Mouse (Mus musculus) duodenum, adult 2 months (tissue): ENCODE data around the gene Gm45785. TPM values are rescaled to one million over a fixed set of nuclear protein-coding genes. Genes with fewer than 3 reads are reported as not detected.

Experiments used
- polyA plus RNA-seq: library from polyadenylated mRNA; depleted of rRNA; stranded (reverse); fragments of >200 nt; gene quantifications from 2 replicates; pipeline ENCODE4 v1.2.3, GENCODE M21; 2012; ENCODE audit warnings: low replicate concordance; rRNA removed

Gm45785 gene
- polyA plus RNA-seq, result not detected in 2 replicates

DNA sequence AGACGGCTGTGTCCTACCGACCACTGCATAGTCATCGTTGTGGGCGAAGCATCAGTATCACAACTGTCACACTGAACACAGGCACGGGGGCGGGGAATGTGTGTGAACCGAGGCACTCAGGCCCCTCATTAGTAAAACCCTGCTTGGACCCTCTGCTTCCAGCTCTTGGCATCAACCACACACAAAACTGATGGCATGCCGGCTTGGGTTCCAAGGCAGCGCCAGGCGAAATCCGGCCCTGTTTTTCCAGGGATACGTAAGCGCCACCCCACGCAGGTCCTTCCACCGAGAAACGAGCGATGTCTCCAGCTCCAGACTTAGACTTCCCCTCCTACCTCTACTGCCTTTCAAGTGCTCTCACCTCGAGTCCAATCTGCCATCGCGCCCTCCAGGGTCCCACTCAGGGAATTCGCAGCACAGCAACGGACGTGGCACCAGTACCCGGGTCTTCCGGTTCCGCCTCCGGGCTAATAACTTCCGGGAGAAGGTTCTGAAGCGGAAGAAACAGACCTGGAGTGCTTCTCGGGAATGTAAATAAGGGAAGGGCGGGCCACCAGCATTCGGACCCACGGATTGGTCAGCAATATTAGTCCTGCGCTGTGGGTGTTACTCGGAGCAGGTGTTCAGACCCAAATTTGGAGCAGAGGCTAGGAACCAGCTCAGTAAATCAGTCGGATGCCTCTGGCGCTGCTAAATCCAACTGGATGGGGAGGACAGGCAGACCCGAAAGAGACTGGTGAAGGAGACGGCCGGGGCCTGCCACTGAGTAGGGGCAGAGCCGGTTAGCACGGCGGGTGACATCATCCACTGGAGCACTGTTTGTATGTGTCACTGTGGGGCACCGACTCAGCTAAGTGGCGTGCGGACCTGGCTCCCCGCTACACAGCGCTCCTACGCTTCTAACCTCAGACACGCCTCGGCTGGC lies at the start of gene Gm45785:
Gene Gm45785, minus strand, starts transcription at position 472 of the 925 bp plus-strand sequence.

DNA sequence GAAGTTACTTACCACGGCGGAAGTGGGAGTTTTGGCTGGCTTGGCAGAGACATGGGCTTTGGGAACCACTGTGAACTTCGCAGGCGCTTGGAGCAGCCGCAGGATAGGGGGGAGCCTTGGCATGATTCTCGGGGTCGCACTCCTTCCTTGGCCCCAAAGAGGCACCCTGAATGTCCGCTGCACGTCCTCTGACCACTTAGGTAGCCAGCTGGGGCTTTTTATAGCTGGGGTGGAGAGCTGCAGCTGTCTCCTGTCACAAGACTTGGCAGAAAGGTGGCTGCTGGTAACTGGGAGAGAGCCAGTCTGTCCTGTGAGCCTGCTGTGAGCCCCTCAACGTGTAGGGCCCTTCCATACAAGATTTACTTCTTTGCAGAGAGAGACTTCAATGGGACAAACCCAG lies 44.1 kb upstream of the Gm45785 start, which contains the start of gene Cox8b:
Gene Cox8b, minus strand, starts transcription at position 227 of the 400 bp plus-strand sequence.

DNA sequence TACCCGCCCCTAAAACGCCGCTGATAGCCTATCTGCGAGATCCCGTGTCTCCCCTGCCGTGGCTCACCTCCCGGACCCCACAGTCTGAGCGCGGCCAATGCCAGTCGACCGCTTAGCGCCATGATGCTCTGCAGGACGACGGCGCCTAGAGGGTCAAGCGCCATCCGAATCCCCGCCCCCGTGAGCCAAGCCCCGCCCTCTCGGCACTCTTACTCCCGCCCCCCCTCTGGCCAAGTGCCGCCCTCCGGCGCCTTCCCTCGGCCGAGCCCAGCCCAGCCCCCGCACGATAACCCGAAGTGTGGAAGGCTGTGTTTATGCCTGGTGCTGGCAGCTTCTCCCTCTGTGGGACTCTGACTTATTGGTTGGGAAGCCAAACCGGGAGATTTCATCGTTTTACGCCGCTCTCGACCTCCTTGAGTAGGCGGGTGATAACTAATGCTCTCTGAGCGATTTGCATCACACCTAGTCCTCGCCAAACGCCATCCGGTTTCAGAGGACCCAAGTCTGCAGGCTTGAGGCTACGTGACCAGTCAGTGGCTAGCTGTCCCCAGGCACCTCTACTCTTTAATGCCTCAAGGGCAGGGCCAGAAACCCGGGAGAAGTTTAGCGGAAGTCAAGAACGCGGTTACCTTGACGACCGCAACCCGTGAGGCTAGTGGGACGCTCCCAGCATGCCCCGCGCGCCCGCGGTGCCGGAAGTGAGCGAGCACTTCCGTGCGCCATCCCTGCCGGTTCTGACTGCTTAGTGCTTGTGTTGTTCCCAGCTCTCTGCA lies 25.8 kb upstream of the Gm45785 start, which contains the start of the genes Psmd13 and Sirt3:
Gene Psmd13, plus strand, starts transcription at position 273 of the 773 bp plus-strand sequence.
Gene Sirt3, minus strand, starts transcription at position 614 of the 773 bp plus-strand sequence.

DNA sequence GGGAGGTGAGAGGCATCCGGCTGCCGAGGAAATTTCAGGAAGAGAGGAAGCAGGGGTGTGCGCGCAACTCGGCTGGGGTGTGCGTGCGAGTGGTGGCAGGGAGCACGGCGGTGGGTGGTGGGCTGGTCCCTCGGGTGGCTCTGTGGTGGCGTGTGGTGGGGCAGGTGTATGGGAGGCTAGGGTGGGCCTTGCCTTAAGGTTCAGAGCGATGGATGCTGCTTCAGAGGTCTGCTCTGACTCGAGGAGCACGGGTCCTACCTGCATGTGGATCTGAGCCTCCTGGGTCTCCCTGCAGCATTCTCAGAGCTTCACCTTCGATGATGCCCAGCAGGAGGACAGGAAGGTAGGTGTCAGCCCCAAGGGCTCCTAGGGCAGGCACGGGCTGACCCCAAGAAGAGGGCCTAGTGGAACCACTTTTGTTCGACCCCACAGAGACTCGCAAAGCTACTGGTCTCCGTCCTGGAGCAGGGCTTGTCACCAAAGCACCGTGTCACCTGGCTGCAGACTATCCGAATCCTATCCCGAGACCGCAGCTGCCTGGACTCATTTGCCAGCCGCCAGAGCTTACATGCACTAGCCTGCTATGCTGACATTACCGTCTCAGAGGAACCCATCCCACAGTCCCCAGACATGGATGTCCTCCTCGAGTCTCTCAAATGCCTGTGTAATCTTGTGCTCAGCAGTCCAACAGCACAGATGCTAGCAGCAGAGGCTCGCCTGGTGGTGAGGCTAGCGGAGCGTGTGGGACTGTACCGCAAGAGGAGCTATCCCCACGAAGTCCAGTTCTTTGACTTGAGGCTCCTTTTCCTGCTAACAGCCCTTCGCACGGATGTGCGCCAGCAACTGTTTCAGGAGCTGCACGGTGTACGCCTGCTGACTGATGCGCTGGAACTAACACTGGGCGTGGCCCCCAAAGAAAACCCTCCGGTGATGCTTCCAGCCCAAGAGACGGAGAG lies 1.7 kb upstream of the Gm45785 start, which contains the start of gene Bet1l:
Gene Bet1l, minus strand, starts transcription at position 28 of the 956 bp plus-strand sequence.

DNA sequence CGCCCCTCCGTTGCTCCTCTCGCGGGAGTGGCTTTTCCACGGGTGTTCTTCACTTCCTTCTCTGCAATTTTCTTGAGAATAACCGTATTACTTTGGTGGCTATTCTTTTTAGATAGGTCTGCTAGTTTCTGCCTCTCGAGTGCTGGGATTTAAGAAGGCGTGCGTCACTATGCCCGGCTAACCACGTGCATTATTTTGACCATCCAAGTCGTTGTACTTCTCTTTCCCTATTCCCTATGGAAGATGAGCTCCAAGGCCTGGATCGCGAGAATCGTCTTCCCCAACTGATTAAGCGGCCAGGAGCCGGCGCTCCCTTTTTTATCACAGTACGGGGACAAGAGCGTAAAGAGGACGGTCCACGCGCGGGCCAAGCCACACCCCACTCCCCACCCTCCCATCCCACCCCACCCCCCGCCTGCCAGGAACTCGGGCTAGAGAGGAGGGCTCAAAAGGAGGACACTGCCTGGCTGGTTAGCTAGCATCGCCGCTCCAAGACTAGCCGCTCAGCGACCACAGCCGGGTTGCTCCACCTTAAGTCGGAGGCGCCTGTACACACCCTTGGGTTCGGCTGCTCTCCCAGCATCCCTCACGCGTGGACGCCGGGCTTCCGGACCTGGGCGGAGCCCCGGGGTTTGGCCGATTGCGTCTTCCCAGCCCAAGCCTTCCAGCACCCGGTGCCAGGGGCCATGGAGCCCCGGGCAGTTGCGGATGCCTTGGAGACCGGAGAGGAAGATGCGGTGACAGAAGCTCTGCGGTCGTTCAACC lies 836 bp upstream of the Gm45785 start, which contains the start of gene Ric8a:
Gene Ric8a, plus strand, starts transcription at position 173 of the 765 bp plus-strand sequence.

DNA sequence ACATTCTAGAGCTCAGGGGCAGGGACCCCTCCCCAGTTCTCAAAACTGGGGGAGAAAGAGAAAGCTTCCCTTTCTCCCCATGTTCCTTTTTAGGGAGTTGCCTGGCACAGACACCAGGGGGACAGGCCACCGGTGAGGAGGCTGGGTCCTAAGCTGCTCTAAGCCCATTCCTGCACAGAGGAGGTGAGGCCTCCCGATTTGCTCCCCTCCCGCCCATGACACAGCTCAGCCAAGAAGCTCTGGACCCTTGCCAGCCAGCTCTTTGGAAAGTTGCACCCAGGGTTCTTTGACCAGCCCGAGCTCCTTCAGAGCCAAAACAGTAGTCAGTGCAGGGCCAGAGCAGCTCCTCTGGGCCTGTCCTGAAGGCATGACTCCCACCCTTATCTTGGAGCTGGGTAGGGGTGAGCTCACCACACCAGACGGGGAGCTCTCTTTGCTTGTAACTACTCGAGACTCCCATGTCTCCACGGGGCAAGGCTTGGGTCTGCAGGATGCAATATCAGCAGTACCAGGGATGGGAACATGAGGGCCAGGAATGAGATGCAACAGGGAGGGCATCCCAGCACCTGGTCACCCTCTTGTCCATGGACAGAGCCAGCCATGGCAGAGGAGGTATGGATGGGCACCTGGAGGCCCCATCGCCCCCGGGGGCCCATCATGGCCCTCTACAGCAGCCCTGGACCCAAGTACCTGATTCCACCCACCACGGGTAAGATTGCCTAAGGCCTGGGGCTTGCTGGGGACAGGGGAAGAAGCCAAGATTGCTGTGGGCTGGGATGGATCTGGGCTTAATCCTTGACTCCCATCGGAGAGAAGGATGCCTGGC lies 8.2 kb downstream of the Gm45785 start, which contains the start of gene Odf3:
Gene Odf3, plus strand, starts transcription at position 51 of the 826 bp plus-strand sequence.

DNA sequence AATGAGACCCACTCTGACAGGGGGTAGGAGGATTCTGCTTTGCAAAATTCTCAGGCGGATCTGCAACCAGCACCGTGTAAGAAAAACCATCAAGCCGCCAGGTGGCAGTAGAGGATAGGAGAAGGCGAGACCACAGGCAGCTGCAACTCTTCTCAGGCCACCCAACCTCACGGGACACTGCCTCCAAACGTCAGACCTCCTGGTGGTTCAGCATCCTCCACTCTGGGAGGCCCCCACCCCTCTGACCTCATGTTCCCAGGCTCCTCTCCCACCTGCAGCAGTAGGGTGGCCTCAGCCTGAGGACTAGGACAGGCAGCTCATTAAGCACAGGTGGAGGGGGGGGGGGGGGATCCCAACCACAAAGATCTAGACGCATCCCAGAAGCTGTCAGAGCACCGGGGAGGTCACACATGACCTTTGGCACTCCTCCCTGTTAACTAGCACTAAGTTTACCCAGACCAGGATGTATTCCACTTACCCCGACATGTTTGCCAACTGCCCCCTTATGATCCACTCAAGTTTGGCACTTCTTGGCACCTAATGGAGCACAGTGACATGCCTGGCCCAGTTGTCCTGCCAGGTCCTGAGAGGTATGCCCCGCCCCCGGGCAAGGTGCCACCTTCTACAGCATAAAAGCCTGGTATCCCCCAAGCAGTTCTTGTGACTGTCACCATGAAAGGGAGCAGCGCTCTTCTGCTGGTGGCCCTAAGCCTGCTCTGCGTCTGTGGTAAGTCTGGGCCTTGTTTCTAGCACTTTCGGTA lies 11.0 kb downstream of the Gm45785 start, which contains the start of gene Scgb1c1:
Gene Scgb1c1, plus strand, starts transcription at position 643 of the 761 bp plus-strand sequence.

DNA sequence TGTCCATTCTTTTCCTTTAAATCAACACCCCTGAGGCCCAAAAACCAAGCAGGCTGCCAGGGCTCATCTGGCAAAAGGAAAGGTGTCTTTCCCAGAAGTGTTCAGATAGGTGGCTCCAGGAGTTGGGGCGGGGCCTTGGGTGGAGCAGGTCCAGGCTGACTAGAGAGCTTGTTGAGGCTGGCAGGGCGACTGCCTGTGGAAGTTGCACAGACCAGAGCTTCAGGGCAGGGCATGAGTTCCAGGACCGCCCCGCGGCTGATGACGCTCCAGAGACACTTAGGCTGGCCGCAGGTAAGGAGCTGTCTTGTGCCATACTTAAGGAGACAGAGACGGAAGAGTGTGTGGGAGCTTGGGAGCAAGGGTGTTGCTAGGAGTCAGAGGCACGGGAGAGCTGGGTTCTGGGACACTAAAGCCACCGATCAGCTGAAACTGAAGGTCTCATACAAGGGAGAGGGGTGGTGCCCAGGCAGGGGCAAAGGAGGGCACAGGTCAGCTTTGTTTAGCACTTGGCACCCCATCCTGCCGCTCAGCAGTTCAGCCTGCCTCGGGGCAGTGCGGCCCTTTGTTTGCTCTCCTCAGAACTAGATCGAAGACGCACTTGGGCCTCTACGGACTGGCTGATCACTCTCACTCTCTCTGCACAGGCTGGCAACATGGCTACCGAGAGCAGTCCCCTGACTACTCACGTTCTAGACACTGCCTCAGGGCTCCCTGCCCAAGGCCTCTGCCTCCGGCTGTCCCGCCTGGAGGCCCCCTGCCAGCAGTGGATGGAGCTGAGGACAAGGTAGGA lies 21.0 kb downstream of the Gm45785 start, which contains the start of gene Urah:
Gene Urah, plus strand, starts transcription at position 51 of the 790 bp plus-strand sequence.

DNA sequence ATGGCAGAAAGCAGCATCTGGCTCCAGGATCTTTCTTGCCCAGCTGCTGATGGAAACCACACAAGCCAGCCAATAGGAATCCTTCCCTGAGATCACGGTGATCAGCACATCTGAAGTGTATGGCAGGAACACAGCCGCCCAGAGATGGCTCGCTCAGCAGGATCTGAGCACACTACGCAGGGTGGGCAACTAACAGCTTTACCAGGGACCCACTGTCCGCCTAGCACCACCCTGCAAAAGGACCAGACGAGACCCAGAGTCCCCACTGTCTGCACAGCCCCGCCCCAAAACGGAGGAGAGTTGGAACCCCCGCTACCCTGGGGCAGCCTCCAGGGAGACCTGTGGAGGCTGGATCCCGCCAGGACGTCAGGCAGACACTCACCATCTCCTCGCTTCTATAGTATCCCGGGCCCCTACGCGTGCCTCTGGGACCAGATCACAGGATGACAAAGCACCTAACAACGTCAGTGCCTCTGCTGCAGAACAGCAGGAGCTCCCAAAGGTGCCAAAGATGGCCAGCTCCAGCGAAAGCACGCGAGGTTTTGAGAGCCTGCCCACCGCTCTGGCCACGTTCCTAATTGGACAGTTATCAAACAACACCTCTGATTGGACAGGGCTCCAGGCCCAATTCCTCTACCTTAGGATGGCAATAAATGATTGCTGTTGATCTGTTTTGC lies 34.3 kb downstream of the Gm45785 start, which contains the start of gene Zfp941:
Gene Zfp941, minus strand, starts transcription at position 526 of the 677 bp plus-strand sequence.

DNA sequence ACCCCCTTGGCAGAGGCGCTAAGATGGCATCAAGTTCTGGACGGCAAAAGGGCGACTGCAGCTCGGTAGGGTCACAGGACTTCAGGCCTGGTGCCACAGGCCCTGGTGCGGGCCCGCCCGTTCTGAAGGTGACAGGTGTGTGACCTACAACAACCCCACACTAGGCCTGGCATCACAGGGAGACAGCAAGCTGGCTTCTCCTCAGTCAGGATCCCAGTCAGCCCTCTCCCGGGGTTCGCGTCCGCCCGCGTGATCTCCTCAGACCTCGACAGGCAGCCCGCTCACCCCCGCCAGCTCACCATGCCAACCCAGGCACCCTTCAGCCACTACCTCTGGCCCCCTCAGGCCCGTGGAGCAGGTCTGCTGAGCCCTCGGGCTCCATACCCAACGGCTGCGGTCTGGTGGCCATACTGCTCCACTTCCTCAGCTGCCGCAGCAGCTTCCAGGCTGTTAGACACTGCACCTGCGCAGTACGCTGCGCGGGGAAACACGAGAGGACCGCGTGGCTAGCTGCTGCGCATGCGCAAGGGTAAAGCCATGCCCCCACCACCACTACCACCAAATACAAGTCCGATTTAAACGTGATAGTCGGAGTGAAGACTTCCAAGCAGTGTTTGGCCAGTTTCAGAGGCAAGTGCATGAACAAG lies 68.6 kb downstream of the Gm45785 start, which contains the start of gene Syce1:
Gene Syce1, minus strand, starts transcription at position 447 of the 647 bp plus-strand sequence.

Other genes with a start within 250 kb of the Gm45785 start
- gene Olfr61, start 227.4 kb downstream of the Gm45785 start, polyA plus RNA-seq, result not detected in 2 replicates
- not detected in 2 replicates for gene Olfr53, start 209.9 kb downstream of the Gm45785 start, polyA plus RNA-seq
- not detected in 2 replicates for gene Olfr539, start 196.4 kb downstream of the Gm45785 start, polyA plus RNA-seq
- gene Olfr45, start 174.4 kb downstream of the Gm45785 start, polyA plus RNA-seq, result not detected in 2 replicates
- not detected in 2 replicates for gene Olfr541, start 159.1 kb downstream of the Gm45785 start, polyA plus RNA-seq
- 0.25 and 0.65 TPM in 2 replicates for gene Cyp2e1, start 92.6 kb downstream of the Gm45785 start, polyA plus RNA-seq
- gene Syce1, start 68.5 kb downstream of the Gm45785 start, polyA plus RNA-seq, result not detected in 2 replicates
- 0.02 TPM in 1 of 2 replicates, not detected in the other for gene Zfp941, start 34.2 kb downstream of the Gm45785 start, polyA plus RNA-seq
- 70.0 and 92.2 TPM in 2 replicates for gene Urah, start 21.3 kb downstream of the Gm45785 start, polyA plus RNA-seq
- not detected in 2 replicates for gene Scgb1c1, start 10.8 kb downstream of the Gm45785 start, polyA plus RNA-seq
- not detected in 2 replicates for gene Odf3, start 8.5 kb downstream of the Gm45785 start, polyA plus RNA-seq
- 66.8 and 79.2 TPM in 2 replicates for gene Ric8a, start 626 bp upstream of the Gm45785 start, polyA plus RNA-seq
- 11.4 and 14.3 TPM in 2 replicates for gene Bet1l, start 1.2 kb upstream of the Gm45785 start, polyA plus RNA-seq
- gene Psmd13, start 25.6 kb upstream of the Gm45785 start, polyA plus RNA-seq, result 44.5 and 51.9 TPM in 2 replicates
- 23.5 and 27.7 TPM in 2 replicates for gene Sirt3, start 26.0 kb upstream of the Gm45785 start, polyA plus RNA-seq
- gene Cox8b, start 44.1 kb upstream of the Gm45785 start, polyA plus RNA-seq, result 3.8 and 7.2 TPM in 2 replicates
- gene Nlrp6, start 64.6 kb upstream of the Gm45785 start, polyA plus RNA-seq, result 71.9 and 89.3 TPM in 2 replicates
- gene Pgghg, start 85.1 kb upstream of the Gm45785 start, polyA plus RNA-seq, result 17.9 and 19.5 TPM in 2 replicates
- 1.1 and 1.3 TPM in 2 replicates for gene Ifitm5, start 94.0 kb upstream of the Gm45785 start, polyA plus RNA-seq
- not detected in 2 replicates for gene Gm45717, start 99.6 kb upstream of the Gm45785 start, polyA plus RNA-seq
- 322 and 327 TPM in 2 replicates for gene Ifitm2, start 99.7 kb upstream of the Gm45785 start, polyA plus RNA-seq
- 69.2 and 79.8 TPM in 2 replicates for gene Ifitm1, start 110.9 kb upstream of the Gm45785 start, polyA plus RNA-seq
- gene Ifitm3, start 154.4 kb upstream of the Gm45785 start, polyA plus RNA-seq, result 90.0 and 119 TPM in 2 replicates
- gene Ifitm6, start 161.6 kb upstream of the Gm45785 start, polyA plus RNA-seq, result 0.75 and 2.8 TPM in 2 replicates
- not detected in 2 replicates for gene Gm17387, start 172.8 kb upstream of the Gm45785 start, polyA plus RNA-seq
- gene B4galnt4, start 204.8 kb upstream of the Gm45785 start, polyA plus RNA-seq, result 12.4 and 24.8 TPM in 2 replicates
- 124 and 153 TPM in 2 replicates for gene Pkp3, start 221.9 kb upstream of the Gm45785 start, polyA plus RNA-seq
- 36.7 and 51.6 TPM in 2 replicates for gene Sigirr, start 244.2 kb upstream of the Gm45785 start, polyA plus RNA-seq